Mouse (Mus musculus): ENCODE data around the gene Tgfbrap1. TPM values are rescaled to one million over a fixed set of nuclear protein-coding genes. Genes with fewer than 3 reads are reported as not detected.
"Not testable (repeated sequence)": the region's sequence is repeated elsewhere in the genome, so short reads cannot be mapped to it uniquely, and the experiment has no call there.

Gene Tgfbrap1
- polyA plus RNA-seq, 1 experiment from 2014 or later, result 11.4 TPM

DNA sequence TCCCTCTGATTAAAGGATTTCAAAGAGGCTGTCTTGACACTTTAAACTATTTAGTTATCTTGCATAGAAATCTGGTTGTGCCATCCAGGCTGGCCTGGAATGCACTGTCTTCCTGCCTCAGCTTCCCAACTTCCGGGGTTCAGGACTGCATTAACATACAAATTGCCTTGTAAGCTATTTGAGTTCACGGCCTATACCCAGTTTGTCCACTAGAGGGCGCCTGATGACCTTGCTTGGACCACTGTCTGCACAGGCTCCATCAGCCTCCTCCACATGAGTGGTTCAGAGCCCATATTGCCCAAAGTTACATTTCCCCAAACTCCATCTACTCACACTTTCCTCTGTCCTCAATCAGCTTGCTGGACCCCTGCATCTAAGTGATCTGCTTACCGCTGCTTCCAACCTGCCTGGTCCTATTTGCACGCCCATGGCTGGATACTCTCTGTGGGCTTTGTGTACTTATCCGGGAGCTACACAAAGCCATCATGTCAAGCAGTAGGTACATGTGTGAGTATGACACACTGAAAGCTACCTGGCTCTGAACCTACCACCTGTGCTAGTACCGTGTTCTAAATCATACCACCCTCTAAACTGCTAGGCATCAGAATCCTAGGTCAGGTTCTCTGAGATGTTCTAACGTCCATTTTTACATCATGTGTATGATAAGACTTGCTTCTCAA lies 41.3 kb upstream of the Tgfbrap1 start:
- no peaks in the 10 kb centered on the region for H3K4me1 ChIP-seq (replicated peaks; ENCODE audit: control insufficient read depth, insufficient read depth, low read length)
- no peak overlapping the region for H3K9ac ChIP-seq (ENCODE audit: low read depth, low read length)
- peak; percentile 71 for ATAC-seq (replicated peaks; ENCODE audit: low FRiP score)
- DNase-seq (ENCODE audit: low spot score), result peak; percentile 81
- H3K36me3 ChIP-seq (ENCODE audit: control insufficient read depth, insufficient read depth, low read length), result no peaks in the 10 kb centered on the region
- no peaks in the 10 kb centered on the region for H3K27me3 ChIP-seq (replicated peaks; ENCODE audit: control insufficient read depth, insufficient read depth, low read length)
- WGBS, result 49% methylated on average over 8 of the region's 8 CpGs
- no peak overlapping the region for H3K27ac ChIP-seq (ENCODE audit: low read depth, low read length)
- no peak overlapping the region for H3K4me3 ChIP-seq (ENCODE audit: low read depth, low read length)
- no peak overlapping the region for H3K4me2 ChIP-seq
- no peaks in the 10 kb centered on the region for H3K9me3 ChIP-seq (ENCODE audit: control insufficient read depth, low read length)

GRCm38 (mm10) chr1:43138268-43138812 lies 39.9 kb upstream of the Tgfbrap1 start:
- 63% methylated on average over 15 of the region's 15 CpGs for WGBS
- DNase-seq (ENCODE audit: low spot score), result no peak

DNA sequence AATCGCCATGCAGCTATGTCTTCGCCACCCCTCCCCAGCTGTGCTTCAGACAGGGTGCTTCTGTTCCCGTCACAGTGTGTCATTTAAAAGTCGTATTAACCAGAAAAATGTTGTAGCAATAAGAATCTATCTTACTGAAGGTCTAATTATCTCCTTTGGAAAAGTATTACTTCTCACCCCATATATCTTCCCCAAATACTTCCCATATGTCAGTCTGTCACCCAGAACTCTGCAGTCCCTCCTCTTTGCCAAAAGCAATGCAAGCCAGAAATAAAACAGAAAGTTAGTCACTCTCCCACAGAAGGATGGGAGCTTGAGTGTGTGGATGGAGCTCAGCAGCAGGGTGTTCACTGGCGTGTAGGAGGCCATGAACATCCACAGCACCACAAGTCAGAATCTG lies 38.9 kb upstream of the Tgfbrap1 start:
- WGBS, result 79% methylated on average over 5 of the region's 5 CpGs
- no peaks in the 10 kb centered on the region for H3K36me3 ChIP-seq (ENCODE audit: control insufficient read depth, insufficient read depth, low read length)
- no peak for DNase-seq (ENCODE audit: low spot score)
- no peak overlapping the region for H3K4me2 ChIP-seq
- H3K4me3 ChIP-seq (ENCODE audit: low read depth, low read length), result no peak overlapping the region
- H3K9ac ChIP-seq (ENCODE audit: low read depth, low read length), result no peak overlapping the region
- ATAC-seq (replicated peaks; ENCODE audit: low FRiP score), result no peak
- H3K4me1 ChIP-seq (replicated peaks; ENCODE audit: control insufficient read depth, insufficient read depth, low read length), result no peaks in the 10 kb centered on the region
- no peaks in the 10 kb centered on the region for H3K27me3 ChIP-seq (replicated peaks; ENCODE audit: control insufficient read depth, insufficient read depth, low read length)
- H3K27ac ChIP-seq (ENCODE audit: low read depth, low read length), result no peak overlapping the region
- no peaks in the 10 kb centered on the region for H3K9me3 ChIP-seq (ENCODE audit: control insufficient read depth, low read length)

More at GRCm38 (mm10) chr1:43138268-43138812, 39.9 kb upstream of the Tgfbrap1 start:
- H3K9ac ChIP-seq (ENCODE audit: low read depth, low read length), result no peak overlapping the region
- no peak overlapping the region for H3K4me2 ChIP-seq
- no peak for ATAC-seq (replicated peaks; ENCODE audit: low FRiP score)
- no peaks in the 10 kb centered on the region for H3K36me3 ChIP-seq (ENCODE audit: control insufficient read depth, insufficient read depth, low read length)
- no peaks in the 10 kb centered on the region for H3K4me1 ChIP-seq (replicated peaks; ENCODE audit: control insufficient read depth, insufficient read depth, low read length)
- no peak overlapping the region for H3K4me3 ChIP-seq (ENCODE audit: low read depth, low read length)
- no peak overlapping the region for H3K27ac ChIP-seq (ENCODE audit: low read depth, low read length)
- H3K27me3 ChIP-seq (replicated peaks; ENCODE audit: control insufficient read depth, insufficient read depth, low read length), result no peaks in the 10 kb centered on the region
- H3K9me3 ChIP-seq (ENCODE audit: control insufficient read depth, low read length), result no peaks in the 10 kb centered on the region

- WGBS, result 68% methylated on average over 2 of the region's 2 CpGs
- H3K36me3 ChIP-seq (ENCODE audit: control insufficient read depth, insufficient read depth, low read length), result not testable (repeated sequence)
These were observed 38.1 kb upstream of the Tgfbrap1 start for GRCm38 (mm10) chr1:43136488-43137029.

GRCm38 (mm10) chr1:43131591-43131990 lies 33.2 kb upstream of the Tgfbrap1 start:
- ATAC-seq (replicated peaks; ENCODE audit: low FRiP score), result no peak
- Histone ChIP-seq H3K4me2 (no peak overlapping the region), H3K36me3 (ENCODE audit: control insufficient read depth, insufficient read depth, low read length) (no peaks in the 10 kb centered on the region), H3K9ac (ENCODE audit: low read depth, low read length) (no peak overlapping the region), H3K4me1 (replicated peaks; ENCODE audit: control insufficient read depth, insufficient read depth, low read length) (no peaks in the 10 kb centered on the region), H3K27ac (ENCODE audit: low read depth, low read length) (no peak overlapping the region), H3K4me3 (ENCODE audit: low read depth, low read length) (no peak overlapping the region), H3K9me3 (ENCODE audit: control insufficient read depth, low read length) (no peaks in the 10 kb centered on the region), H3K27me3 (replicated peaks; ENCODE audit: control insufficient read depth, insufficient read depth, low read length) (no peaks in the 10 kb centered on the region)
- WGBS, result 86% methylated on average over 9 of the region's 9 CpGs
- no peak for DNase-seq (ENCODE audit: low spot score)

More at GRCm38 (mm10) chr1:43136488-43137029, 38.1 kb upstream of the Tgfbrap1 start:
- ATAC-seq (replicated peaks; ENCODE audit: low FRiP score); H3K4me3 ChIP-seq (ENCODE audit: low read depth, low read length); H3K9me3 ChIP-seq (ENCODE audit: control insufficient read depth, low read length); DNase-seq (ENCODE audit: low spot score); H3K27ac ChIP-seq (ENCODE audit: low read depth, low read length); H3K4me1 ChIP-seq (replicated peaks; ENCODE audit: control insufficient read depth, insufficient read depth, low read length); H3K27me3 ChIP-seq (replicated peaks; ENCODE audit: control insufficient read depth, insufficient read depth, low read length); H3K4me2 ChIP-seq; H3K9ac ChIP-seq (ENCODE audit: low read depth, low read length): not testable (repeated sequence)

DNA sequence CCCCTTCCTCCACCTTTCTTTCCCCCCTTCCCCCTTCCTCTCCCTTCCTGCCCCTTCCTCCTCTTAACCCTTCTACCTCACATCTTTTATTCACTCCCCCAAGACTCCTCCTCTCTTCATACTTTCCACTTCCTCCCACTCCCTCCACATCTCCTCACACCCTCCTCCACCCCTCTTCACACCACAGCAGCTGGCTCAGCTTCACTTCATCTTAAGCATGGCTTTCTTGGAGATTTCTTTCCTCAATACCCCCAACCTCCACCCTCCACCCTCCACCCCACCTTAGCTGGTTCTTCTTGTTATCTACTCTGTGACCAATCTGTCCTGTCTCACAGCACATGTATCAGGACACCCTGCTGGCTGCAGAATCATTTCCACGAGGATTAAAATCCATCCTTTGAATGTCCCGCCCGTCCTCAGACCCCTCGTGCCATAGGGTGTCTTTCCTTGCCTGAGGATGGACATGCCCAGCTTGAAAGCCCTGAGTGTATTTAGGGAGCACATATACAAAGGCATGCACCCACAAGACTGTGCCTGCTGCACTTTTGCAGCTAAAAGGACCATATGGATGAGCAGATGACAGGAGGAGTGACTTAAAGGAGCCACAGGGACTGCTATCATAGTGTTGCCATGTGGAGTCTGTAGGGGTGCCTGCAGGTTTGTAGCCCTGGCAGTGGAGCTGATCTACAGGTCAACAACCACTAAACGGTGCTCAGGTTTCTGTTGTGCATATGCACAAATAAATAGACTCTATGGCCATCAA lies 32.0 kb upstream of the Tgfbrap1 start:
- ATAC-seq (replicated peaks; ENCODE audit: low FRiP score) (no peak), DNase-seq (ENCODE audit: low spot score) (no peak)
- Histone ChIP-seq H3K4me3 (ENCODE audit: low read depth, low read length) (no peak overlapping the region), H3K4me2 (no peak overlapping the region), H3K27ac (ENCODE audit: low read depth, low read length) (no peak overlapping the region), H3K9ac (ENCODE audit: low read depth, low read length) (no peak overlapping the region), H3K4me1 (replicated peaks; ENCODE audit: control insufficient read depth, insufficient read depth, low read length) (no peaks in the 10 kb centered on the region), H3K9me3 (ENCODE audit: control insufficient read depth, low read length) (no peaks in the 10 kb centered on the region), H3K27me3 (replicated peaks; ENCODE audit: control insufficient read depth, insufficient read depth, low read length) (no peaks in the 10 kb centered on the region), H3K36me3 (ENCODE audit: control insufficient read depth, insufficient read depth, low read length) (no peaks in the 10 kb centered on the region)
- WGBS, result 72% methylated on average over 5 of the region's 5 CpGs

DNA sequence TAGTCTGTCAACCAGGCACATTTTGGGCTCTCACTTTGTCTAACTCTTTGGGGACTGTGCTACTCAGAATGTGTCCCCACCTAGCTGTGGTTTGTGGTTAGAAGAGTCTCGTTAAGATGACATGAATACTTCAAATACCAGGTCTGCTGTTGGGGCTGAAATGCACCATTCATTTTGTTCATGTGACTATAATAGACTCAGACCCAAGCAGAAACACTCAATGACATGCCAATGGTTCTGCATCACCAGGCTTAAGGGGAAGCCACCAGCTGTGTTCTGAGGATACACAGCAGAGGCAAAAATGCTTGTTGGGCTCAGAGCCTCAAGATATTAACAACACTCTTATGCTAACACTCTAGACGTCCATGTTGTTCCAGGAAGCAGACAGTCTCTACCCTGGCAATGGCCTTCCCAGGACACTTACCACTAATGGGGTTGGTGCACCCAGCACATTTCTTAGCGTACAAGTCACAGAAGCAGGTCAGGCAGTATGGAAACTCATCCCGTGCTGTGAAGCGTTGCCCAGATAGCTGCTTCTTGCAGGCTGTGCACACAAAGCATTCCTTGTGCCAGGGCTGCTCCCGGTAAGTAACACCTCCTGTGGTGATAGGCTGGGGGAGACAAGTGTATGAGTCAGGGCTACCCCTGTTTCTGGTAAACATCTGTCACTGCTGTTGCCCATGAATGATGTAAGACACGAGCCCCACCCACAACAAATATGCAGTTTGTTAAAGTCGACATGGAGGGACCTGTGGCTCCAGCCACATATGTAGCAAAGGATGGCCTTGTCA lies 29.6 kb upstream of the Tgfbrap1 start:
- no peak overlapping the region for H3K9ac ChIP-seq (ENCODE audit: low read depth, low read length)
- H3K4me1 ChIP-seq (replicated peaks; ENCODE audit: control insufficient read depth, insufficient read depth, low read length), result no peaks in the 10 kb centered on the region
- H3K4me3 ChIP-seq (ENCODE audit: low read depth, low read length), result no peak overlapping the region
- H3K4me2 ChIP-seq, result no peak overlapping the region
- DNase-seq (ENCODE audit: low spot score) (no peak), ATAC-seq (replicated peaks; ENCODE audit: low FRiP score) (no peak)
- no peaks in the 10 kb centered on the region for H3K9me3 ChIP-seq (ENCODE audit: control insufficient read depth, low read length)
- H3K27ac ChIP-seq (ENCODE audit: low read depth, low read length), result no peak overlapping the region
- WGBS, result 70% methylated on average over 8 of the region's 8 CpGs
- H3K27me3 ChIP-seq (replicated peaks; ENCODE audit: control insufficient read depth, insufficient read depth, low read length), result no peaks in the 10 kb centered on the region
- H3K36me3 ChIP-seq (ENCODE audit: control insufficient read depth, insufficient read depth, low read length), result no peaks in the 10 kb centered on the region

DNA sequence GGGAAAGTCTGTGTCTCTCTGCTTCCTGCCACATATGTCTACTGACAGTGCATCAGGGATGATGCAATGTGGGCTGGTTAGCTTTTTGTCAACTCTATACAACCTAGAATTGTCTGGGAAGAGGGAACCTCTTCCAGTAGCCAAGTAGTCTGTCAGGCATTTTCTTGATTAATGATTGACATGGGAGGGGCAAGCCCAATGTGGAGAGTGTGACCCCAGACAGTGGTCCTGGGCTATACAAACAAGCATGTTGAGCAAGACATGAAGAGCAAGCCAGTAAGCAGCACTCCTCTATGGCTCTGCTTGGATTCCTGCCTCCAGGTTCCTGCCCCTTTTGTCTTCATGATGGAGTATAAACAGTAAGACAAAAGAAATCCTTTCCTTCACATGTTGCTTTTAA lies 28.8 kb upstream of the Tgfbrap1 start:
- no peaks in the 10 kb centered on the region for H3K27me3 ChIP-seq (replicated peaks; ENCODE audit: control insufficient read depth, insufficient read depth, low read length)
- H3K4me3 ChIP-seq (ENCODE audit: low read depth, low read length), result no peak overlapping the region
- ATAC-seq (replicated peaks; ENCODE audit: low FRiP score), result no peak
- H3K9ac ChIP-seq (ENCODE audit: low read depth, low read length), result no peak overlapping the region
- H3K4me1 ChIP-seq (replicated peaks; ENCODE audit: control insufficient read depth, insufficient read depth, low read length), result no peaks in the 10 kb centered on the region
- no peak overlapping the region for H3K4me2 ChIP-seq
- DNase-seq (ENCODE audit: low spot score), result no peak
- no peak overlapping the region for H3K27ac ChIP-seq (ENCODE audit: low read depth, low read length)
- H3K9me3 ChIP-seq (ENCODE audit: control insufficient read depth, low read length), result no peaks in the 10 kb centered on the region
- no peaks in the 10 kb centered on the region for H3K36me3 ChIP-seq (ENCODE audit: control insufficient read depth, insufficient read depth, low read length)
